Mouse (Mus musculus): Measurements from ENCODE around the gene E030018B13Rik.

DNA sequence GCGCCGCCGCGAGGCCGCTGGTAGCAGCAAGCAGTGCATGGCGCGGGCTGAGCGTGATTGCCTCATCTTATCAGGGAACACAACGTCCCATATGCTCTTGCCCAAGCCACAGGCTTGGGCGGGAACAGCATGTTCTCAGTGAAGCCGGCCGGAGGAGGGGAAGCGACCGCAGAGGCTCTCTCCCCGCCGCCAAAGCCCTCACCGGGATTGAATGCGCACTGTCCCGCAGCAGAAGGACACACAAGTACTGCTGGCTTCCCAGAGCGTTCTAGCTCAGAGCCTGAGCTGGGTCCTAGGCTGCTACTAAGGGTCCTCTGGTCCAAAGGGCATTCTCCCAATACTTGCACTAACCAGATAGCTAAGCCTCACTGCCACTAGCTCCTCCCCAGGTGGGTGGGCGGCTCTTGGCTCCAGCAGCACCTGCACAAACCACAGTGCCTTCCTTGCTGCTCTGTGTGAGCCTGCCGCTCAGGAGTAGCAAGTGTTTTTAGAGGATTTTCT, 19.6 kb upstream of the E030018B13Rik start:
- peak; percentile 77 for TF ChIP-seq CTCF (IDR thresholded peaks at IDR 0.05; ENCODE audit: low read depth)
- peak; percentile 88 for TF ChIP-seq EP300 (IDR thresholded peaks at IDR 0.05; ENCODE audit: low read depth)

All from liver, embryonic 14.5 days (tissue).